Comparison of ENCODE assay signal across 10 mouse cellular contexts in the genomic region with DNA sequence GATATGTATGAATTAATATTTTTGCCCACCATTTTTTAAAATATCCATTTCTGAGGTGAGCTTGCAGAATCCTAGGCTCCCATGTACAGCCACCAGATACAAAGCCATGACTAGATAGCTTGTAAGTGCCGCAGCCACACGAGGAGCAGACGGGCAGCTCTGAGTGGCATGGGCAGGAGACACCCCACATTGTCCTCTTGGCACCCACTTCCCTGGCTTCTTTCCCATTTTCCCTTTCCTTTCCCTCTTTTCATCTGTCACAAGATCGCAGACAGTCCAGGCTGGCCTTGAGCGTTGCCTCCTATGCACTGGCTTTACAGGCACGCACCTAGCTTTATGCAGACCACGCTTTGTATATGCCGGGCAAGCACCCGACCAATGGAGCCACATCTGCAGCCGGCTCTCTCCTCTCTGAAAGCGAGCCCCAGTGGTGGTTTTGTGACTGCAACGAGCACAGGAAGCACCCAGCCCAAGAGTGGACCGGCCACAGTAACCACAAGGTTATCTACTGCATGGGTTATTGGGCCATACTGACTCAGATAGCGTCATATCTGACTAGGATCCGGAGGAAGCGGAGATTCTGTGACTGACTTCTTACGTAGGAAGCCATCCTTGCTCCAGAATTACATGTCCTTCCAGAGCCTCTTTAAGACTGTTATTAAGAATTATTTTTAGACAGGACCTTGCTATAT.
A peak's percentile ranks its signal among the peaks of the same experiment; 100 is the strongest.
DNase-seq lines count a peak whose midpoint lies in the region; ATAC-seq and TF ChIP-seq lines count a peak whose summit lies in the region.
"Had no signal": no experiment of that assay in that cellular context is flagged by ENCODE, and none has a peak within 500 bp of the region (broad histone marks: within the 10 kb centered on the region; RNA-seq: fewer than 3 reads in every experiment).

No protein-coding gene starts in this region.

- TF ChIP-seq POLR2A in olfactory bulb, adult 2 months (IDR thresholded peaks at IDR 0.05; ENCODE audit: insufficient read depth, low read depth, low read length): no peak

- intact Hi-C loops in left cerebral cortex, postnatal 4 days (cut with DNase I): no loop called here

- ATAC-seq in cerebellum, adult (ENCODE audit: insufficient number of reproducible peaks, low FRiP score, low TSS enrichment): 0 out of 2 replicates have a peak, but pooled peaks have one; percentile 15
- ATAC-seq: forebrain, embryonic 16.5 days had no signal

- H3K27ac ChIP-seq in olfactory bulb, adult 2 months (ENCODE audit: insufficient read depth, low read depth, low read length): peak overlapping the region; percentile 10; the same call in 1 of the 2 replicates

- 65% methylated on average over 17 of the region's 17 CpGs for WGBS in olfactory bulb, adult 2 months

- H3K4me1 ChIP-seq in olfactory bulb, adult 2 months (ENCODE audit: control insufficient read depth, insufficient read depth, low read length): peaks cover 18% of the 10 kb centered on the region

- TF ChIP-seq CTCF in olfactory bulb, adult 2 months (IDR thresholded peaks at IDR 0.05; ENCODE audit: insufficient read depth, low read depth, low read length): no peak

- no peak overlapping the region for H3K4me3 ChIP-seq in olfactory bulb, adult 2 months (ENCODE audit: insufficient read depth, low read depth, low read length)

- peak; percentile 71 for DNase-seq in left cerebral cortex, postnatal 4 days
- no peak for DNase-seq in left cerebral cortex, adult 8-10 months (ENCODE audit: low spot score in 2 of 2)
- DNase-seq in liver: peak; percentile 68
- DNase-seq in thymus, postnatal 14 days: no peak
- no peak for DNase-seq in frontal cortex, postnatal 14 days (ENCODE audit: low spot score in 2 of 2)
- DNase-seq in layer of hippocampus, adult 18-20 months (ENCODE audit: low spot score in 2 of 2): no peak
- DNase-seq: heart, postnatal 14 days had no signal

Comparison
In these comparisons a context has a peak if more than half of its experiments do, and no peak if none do; other contexts are left out.
1. DNase-seq: peak in left cerebral cortex, postnatal 4 days (single experiment) and liver (single experiment); none in left cerebral cortex, adult 8-10 months (0 of 2), thymus, postnatal 14 days (single experiment), frontal cortex, postnatal 14 days (0 of 2) and layer of hippocampus, adult 18-20 months (0 of 2).